Mouse (Mus musculus): ENCODE results near the gene Il1r1.

DNA sequence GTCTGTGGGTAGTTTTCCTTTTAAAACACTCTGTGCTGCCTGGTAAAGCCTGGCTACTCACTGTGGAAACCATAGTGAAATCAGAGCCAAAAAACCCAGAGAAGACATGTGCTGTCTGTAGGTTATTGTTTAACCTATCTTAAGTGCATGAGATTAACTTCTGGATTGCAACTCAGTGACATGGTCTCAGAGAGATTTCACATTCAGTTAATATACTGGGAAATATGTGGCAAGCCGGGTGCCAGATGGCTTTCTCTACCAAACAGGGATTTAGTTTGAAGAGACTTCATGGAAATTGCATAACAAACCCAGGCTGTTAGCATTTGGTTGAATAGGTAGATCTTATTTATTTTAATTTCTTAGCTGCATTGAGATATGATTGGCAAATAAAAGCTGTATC, 17.8 kb downstream of the Il1r1 start:
- no peak for TF ChIP-seq POLR2A (IDR thresholded peaks at IDR 0.05; ENCODE audit: borderline replicate concordance, control insufficient read depth, low read depth, low read length)
- TF ChIP-seq CTCF (IDR thresholded peaks at IDR 0.05; ENCODE audit: control insufficient read depth, insufficient read depth, low read length): no peak
